In the genomic region with DNA sequence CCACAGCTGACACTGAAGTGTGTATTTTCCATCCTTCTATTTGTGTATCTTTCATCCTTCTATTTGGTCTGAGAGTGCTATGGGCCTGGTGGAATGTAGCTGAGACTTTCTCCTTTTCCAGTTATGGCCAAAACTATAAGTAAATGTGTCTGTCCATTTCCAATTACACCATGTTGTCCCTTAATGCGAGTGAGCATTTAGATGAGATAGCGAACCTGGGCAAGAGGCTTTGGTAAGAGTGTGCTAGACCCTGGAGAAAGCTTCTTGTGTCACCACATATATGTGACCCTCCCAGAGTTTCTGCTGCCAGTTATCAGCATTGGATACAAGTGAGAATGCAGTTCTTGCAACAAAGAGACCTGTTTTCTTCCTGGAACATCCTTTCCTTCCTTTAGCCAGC, we compare ENCODE assay signal across 25 mouse cellular contexts. TPM values are rescaled to one million over a fixed set of nuclear protein-coding genes. Genes with fewer than 3 reads are reported as not detected.
DNase-seq lines count a peak whose midpoint lies in the region; ATAC-seq and TF ChIP-seq lines count a peak whose summit lies in the region.
"Not testable (repeated sequence)": the region's sequence is repeated elsewhere in the genome, so short reads cannot be mapped to it uniquely, and the experiment has no call there.
"Had no signal": no experiment of that assay in that cellular context is flagged by ENCODE, and none has a peak within 500 bp of the region (broad histone marks: within the 10 kb centered on the region; RNA-seq: fewer than 3 reads in every experiment).

No protein-coding gene starts in this region.

- peak; percentile 22 for DNase-seq in adipocyte (ENCODE audit: low spot score)
- DNase-seq in forebrain, embryonic 10.5 days (ENCODE audit: extremely low spot score, low spot score), result peak; percentile 18
- DNase-seq in heart, postnatal 0 days (ENCODE audit: low spot score), result peak; percentile 5
- DNase-seq in limb, embryonic 10.5 days (ENCODE audit: low spot score), result peak; percentile 36
- DNase-seq in liver, embryonic 11.5 days (ENCODE audit: low spot score), result peak; percentile 34
- DNase-seq in midbrain, embryonic 11.5 days (ENCODE audit: low spot score, missing footprints), result peak; percentile 80
- peak; percentile 11 for DNase-seq in yolk sac, embryonic 10.5 days (ENCODE audit: low spot score)

- H3K9ac ChIP-seq in heart, postnatal 0 days (replicated peaks; ENCODE audit: low read depth, low read length); liver, embryonic 11.5 days (ENCODE audit: low read depth, low read length); midbrain, embryonic 11.5 days (ENCODE audit: low read length): not testable (repeated sequence)

- H3K27ac ChIP-seq in forebrain, embryonic 10.5 days; heart, postnatal 0 days (ENCODE audit: low read depth); limb, embryonic 10.5 days; liver, embryonic 11.5 days (ENCODE audit: low read depth, low read length); midbrain, embryonic 11.5 days (ENCODE audit: low read depth, low read length): not testable (repeated sequence)

- not testable (repeated sequence) for TF ChIP-seq EP300 in heart, postnatal 0 days (IDR thresholded peaks at IDR 0.05; ENCODE audit: low read depth)

- not testable (repeated sequence) for H3K4me1 ChIP-seq in forebrain, embryonic 10.5 days; heart, postnatal 0 days (ENCODE audit: control insufficient read depth, insufficient read depth); limb, embryonic 10.5 days; liver, embryonic 11.5 days (replicated peaks; ENCODE audit: control insufficient read depth, insufficient read depth, low read length); midbrain, embryonic 11.5 days (ENCODE audit: control insufficient read depth, insufficient read depth, low read length)

- not testable (repeated sequence) for H3K36me3 ChIP-seq in forebrain, embryonic 10.5 days (replicated peaks); heart, postnatal 0 days (replicated peaks; ENCODE audit: control insufficient read depth, insufficient read depth, low read length); limb, embryonic 10.5 days; liver, embryonic 11.5 days (ENCODE audit: control insufficient read depth, insufficient read depth, low read length); midbrain, embryonic 11.5 days (ENCODE audit: control insufficient read depth, insufficient read depth, low read length)

- ATAC-seq in heart, postnatal 0 days (ENCODE audit: insufficient read depth, low read depth); liver, embryonic 11.5 days (replicated peaks; ENCODE audit: low FRiP score); midbrain, embryonic 11.5 days (ENCODE audit: low FRiP score): not testable (repeated sequence)

- not testable (repeated sequence) for TF ChIP-seq CTCF in heart, postnatal 0 days (IDR thresholded peaks at IDR 0.05; ENCODE audit: low read depth)

- 78% methylated on average over 2 of the region's 2 CpGs for WGBS in forebrain, embryonic 10.5 days
- WGBS in heart, postnatal 0 days, result 47% methylated on average over 2 of the region's 2 CpGs
- WGBS in limb, embryonic 10.5 days, result 82% methylated on average over 2 of the region's 2 CpGs
- WGBS in liver, embryonic 11.5 days, result 64% methylated on average over 2 of the region's 2 CpGs
- WGBS in midbrain, embryonic 11.5 days, result 75% methylated on average over 2 of the region's 2 CpGs

- H3K27me3 ChIP-seq in forebrain, embryonic 10.5 days (ENCODE audit: poor library complexity, severe bottlenecking); heart, postnatal 0 days (ENCODE audit: control insufficient read depth, insufficient read depth, low read length); limb, embryonic 10.5 days (ENCODE audit: low read depth, poor library complexity, severe bottlenecking); liver, embryonic 11.5 days (replicated peaks; ENCODE audit: control insufficient read depth, insufficient read depth, low read length); midbrain, embryonic 11.5 days (ENCODE audit: control insufficient read depth, insufficient read depth, low read length): not testable (repeated sequence)

- not testable (repeated sequence) for H3K4me2 ChIP-seq in heart, postnatal 0 days (ENCODE audit: low read depth, low read length); liver, embryonic 11.5 days; midbrain, embryonic 11.5 days

- H3K9me3 ChIP-seq in forebrain, embryonic 10.5 days, result peaks cover 41% of the 10 kb centered on the region
- H3K9me3 ChIP-seq in heart, postnatal 0 days (replicated peaks; ENCODE audit: control insufficient read depth, low read length); liver, embryonic 11.5 days (ENCODE audit: control insufficient read depth, low read length); midbrain, embryonic 11.5 days (ENCODE audit: control insufficient read depth, low read length): not testable (repeated sequence)
- H3K9me3 ChIP-seq in limb, embryonic 10.5 days (replicated peaks), result peaks cover 10% of the 10 kb centered on the region

- not testable (repeated sequence) for H3K4me3 ChIP-seq in forebrain, embryonic 10.5 days; heart, postnatal 0 days (ENCODE audit: low read depth, low read length); limb, embryonic 10.5 days; liver, embryonic 11.5 days (ENCODE audit: low read depth, low read length); midbrain, embryonic 11.5 days (ENCODE audit: low read depth, low read length)

RNA-seq across cellular contexts. Expression of gene 4930572O03Rik, which starts 22.0 kb away (rescaled TPM):
- not detected in 2 replicates for polyA plus RNA-seq in forebrain, embryonic 10.5 days (2016; fragmentation: Nextera tagmentation; extraction: Ambion mirVana)
- not detected in 2 replicates for total RNA-seq in heart, postnatal 0 days (2014; rRNA removed; ENCODE audit: low replicate concordance)
- polyA plus RNA-seq in heart, postnatal 0 days (2015; fragmentation: Nextera tagmentation; extraction: Ambion mirVana), result not detected in 2 replicates
- polyA plus RNA-seq in limb, embryonic 10.5 days (2016; fragmentation: Nextera tagmentation; extraction: Ambion mirVana), result not detected in 2 replicates
- polyA plus RNA-seq in liver, embryonic 11.5 days (2014; fragmentation: Nextera tagmentation; extraction: Ambion mirVana), result not detected in 2 replicates
- polyA plus RNA-seq in midbrain, embryonic 11.5 days (2014; fragmentation: Nextera tagmentation; extraction: Ambion mirVana), result not detected in 2 replicates
- total RNA-seq: adrenal gland, adult 2 months; adrenal gland, postnatal 25 days; forebrain, postnatal 0 days; G1E; gastrocnemius, adult 18-20 months; gastrocnemius, postnatal 14 days; heart, adult 8-10 months; heart, postnatal 10 days; heart, postnatal 4 days had no signal
- polyA plus RNA-seq: activated CD4-positive, CD25-positive, alpha-beta regulatory T cell, adult 4 months; adrenal gland, adult 2 months; CD4-positive, CD25-positive, alpha-beta regulatory T cell, adult 4 months; embryonic facial prominence, embryonic 11.5 days; forebrain, embryonic 13.5 days; forebrain, postnatal 0 days; G1E; gonadal fat pad, adult 2 months; heart, embryonic 13.5 days; hindbrain, embryonic 12.5 days; intestine, embryonic 16.5 days; Patski had no signal

RNA-seq across cellular contexts. Expression of gene Speer4c, which starts 35.2 kb away (rescaled TPM):
- not detected in 2 replicates for polyA plus RNA-seq in forebrain, embryonic 10.5 days (2016; fragmentation: Nextera tagmentation; extraction: Ambion mirVana)
- total RNA-seq in heart, postnatal 0 days (2014; rRNA removed; ENCODE audit: low replicate concordance), result not detected in 2 replicates
- polyA plus RNA-seq in heart, postnatal 0 days (2015; fragmentation: Nextera tagmentation; extraction: Ambion mirVana), result 0.12 and 0.15 TPM in 2 replicates
- not detected in 2 replicates for polyA plus RNA-seq in limb, embryonic 10.5 days (2016; fragmentation: Nextera tagmentation; extraction: Ambion mirVana)
- polyA plus RNA-seq in liver, embryonic 11.5 days (2014; fragmentation: Nextera tagmentation; extraction: Ambion mirVana), result not detected in 2 replicates
- not detected in 2 replicates for polyA plus RNA-seq in midbrain, embryonic 11.5 days (2014; fragmentation: Nextera tagmentation; extraction: Ambion mirVana)
- total RNA-seq: adrenal gland, adult 2 months; adrenal gland, postnatal 25 days; forebrain, postnatal 0 days; gastrocnemius, adult 18-20 months; gastrocnemius, postnatal 14 days; heart, adult 8-10 months; heart, postnatal 10 days had no signal
- polyA plus RNA-seq: activated CD4-positive, CD25-positive, alpha-beta regulatory T cell, adult 4 months; adrenal gland, adult 2 months; CD4-positive, CD25-positive, alpha-beta regulatory T cell, adult 4 months; embryonic facial prominence, embryonic 11.5 days; forebrain, embryonic 13.5 days; forebrain, postnatal 0 days; G1E; gonadal fat pad, adult 2 months; heart, embryonic 13.5 days; hindbrain, embryonic 12.5 days; intestine, embryonic 16.5 days; Patski had no signal

Comparison
In these comparisons a context has a peak if more than half of its experiments do, and no peak if none do; other contexts are left out.
1. DNase-seq: peak in every context shown above with its lines; median percentile 80 in midbrain, embryonic 11.5 days; 36 in limb, embryonic 10.5 days; 34 in liver, embryonic 11.5 days; 22 in adipocyte; 18 in forebrain, embryonic 10.5 days; 11 in yolk sac, embryonic 10.5 days; 5 in heart, postnatal 0 days.